Mouse (Mus musculus) T-helper 17 cell (primary cell): ENCODE measurements at regions not wholly inside any gene's neighbourhood (a gene's known extent, or its start where the extent isn't known, plus 50 kb on each side); places are given as distances from the start of the nearest gene placed in this dataset.

ENCODE experiments used
- in situ Hi-C, 2 experiments: fragments of 300-600 bp; cut with MboI, MseI; formaldehyde crosslinking; loops; 1 replicate in 1 of 2; 2 replicates in 1 of 2; pipeline ENCODE4 v1.15.1; 2025; ENCODE audit warnings: high pct_unique_total_duplicates in 2 of 2

DNA sequence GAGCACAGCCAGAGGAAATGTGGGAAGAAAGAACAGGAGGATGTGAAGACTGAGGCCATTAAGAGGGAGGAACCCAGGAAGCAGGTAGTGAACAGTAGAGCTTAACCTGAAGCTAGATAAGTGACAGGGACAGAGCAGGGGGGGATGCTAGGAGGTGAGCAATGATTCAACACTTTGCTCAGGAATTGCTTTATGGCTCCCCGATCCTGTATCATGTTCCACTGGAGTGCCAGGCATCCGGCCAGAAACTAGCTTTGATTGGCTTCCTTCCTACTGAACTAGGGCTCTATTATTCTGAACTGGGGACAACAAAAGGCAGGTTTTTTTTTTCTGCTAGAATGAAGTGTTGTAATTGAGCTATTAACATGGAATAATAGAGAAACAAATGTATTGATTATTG is 493.1 kb upstream of the Fat3 start:
- in situ Hi-C loops: no loop called here

DNA sequence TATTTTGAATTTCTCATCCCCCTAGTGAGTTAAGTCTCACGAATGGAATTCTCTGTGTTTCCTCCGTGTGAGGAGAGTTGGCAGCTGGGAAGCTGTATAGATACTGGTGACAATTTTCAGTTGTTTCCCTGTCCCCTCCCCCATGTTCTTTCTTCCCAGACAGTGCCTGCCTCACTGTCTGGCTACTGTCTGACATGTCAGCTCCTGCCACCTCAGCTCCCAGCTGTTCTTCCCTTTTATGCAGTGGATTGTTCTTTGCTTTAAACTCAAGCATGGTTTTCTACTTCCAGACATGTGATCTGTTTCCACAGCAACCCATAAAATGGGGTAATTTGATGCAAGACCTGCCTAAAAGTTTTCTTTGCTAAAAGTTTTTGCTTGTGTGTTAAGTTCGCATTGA is 487.0 kb upstream of the Fat3 start:
- in situ Hi-C loops: no loop called here

DNA sequence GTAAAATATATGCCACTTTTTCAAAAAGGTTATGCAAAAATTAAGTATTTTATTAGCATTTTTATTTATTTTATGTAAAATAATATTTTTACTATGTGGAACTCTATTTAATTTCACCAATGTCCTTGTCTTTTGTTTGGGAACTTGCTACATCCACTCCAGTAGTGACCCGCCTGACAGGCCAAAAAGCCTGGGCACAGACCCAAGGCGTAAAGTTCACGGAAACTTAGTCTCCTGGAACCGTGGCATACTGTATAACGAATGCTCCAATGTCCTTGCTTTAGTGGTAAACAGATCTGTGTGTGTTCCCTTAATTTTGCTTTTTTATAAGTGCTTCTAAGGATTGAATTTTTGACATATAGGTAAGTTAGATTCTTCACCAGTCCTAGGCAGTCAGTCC is 476.2 kb upstream of the Fat3 start:
- in situ Hi-C loops: no loop called here

DNA sequence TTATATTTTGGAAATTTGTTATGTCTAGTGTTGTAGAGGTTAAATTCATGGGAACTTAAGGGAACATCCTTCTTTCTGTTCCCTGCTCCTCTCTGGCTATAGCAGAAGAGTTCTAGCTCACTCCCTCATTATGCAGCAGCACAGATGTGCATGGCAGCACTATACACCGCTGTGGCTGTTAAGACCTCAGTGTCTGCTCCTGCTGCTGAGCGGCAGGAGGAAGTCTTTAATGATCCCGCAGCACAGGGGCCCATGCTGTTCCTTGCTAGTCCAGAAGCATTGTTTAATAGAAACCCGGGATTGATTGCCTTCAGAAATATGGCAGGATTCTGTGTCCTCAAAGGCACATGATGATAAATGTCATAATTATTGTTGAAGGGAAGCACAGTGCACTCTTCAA is 469.3 kb upstream of the Fat3 start:
- in situ Hi-C loops: no loop called here

DNA sequence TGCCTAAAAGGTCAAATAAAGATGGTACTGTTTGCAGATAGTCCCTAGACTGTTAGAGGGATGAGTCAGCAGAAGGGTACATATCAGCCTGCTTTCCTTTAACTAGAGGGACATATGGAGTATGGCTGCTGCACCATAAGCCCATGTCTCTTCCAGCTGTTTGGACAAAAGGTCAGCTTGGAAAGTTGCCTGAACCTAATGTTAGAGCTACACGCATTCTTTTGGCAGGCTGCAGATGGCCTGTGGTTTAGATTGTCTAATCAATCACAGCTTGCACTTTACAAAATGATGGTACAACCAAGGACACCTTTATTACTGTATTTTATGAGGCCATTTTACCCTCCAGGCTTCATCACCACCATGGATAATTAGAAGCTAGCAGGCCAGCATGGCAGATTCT is 432.5 kb upstream of the Fat3 start:
- in situ Hi-C loops: no loop called here

DNA sequence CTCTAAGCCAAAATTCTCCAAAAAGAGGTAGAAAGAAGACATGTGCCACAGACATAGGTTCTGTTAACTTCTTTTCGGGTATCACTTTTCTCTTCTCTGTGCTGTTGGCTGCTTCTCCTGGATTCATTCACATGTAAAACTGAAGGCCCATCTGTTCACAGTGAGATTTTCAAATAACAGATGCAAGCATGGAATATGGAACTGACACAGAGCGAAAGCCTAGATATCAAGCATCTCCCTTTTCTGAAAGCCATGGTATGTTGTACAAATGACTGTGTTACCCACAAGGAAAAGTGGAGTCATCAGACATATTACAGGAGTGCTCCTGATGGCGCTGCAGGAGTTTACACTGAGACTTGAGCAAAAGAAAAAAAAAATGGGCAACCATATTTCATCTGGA is 430.5 kb upstream of the Fat3 start:
- in situ Hi-C loops: no loop called here

DNA sequence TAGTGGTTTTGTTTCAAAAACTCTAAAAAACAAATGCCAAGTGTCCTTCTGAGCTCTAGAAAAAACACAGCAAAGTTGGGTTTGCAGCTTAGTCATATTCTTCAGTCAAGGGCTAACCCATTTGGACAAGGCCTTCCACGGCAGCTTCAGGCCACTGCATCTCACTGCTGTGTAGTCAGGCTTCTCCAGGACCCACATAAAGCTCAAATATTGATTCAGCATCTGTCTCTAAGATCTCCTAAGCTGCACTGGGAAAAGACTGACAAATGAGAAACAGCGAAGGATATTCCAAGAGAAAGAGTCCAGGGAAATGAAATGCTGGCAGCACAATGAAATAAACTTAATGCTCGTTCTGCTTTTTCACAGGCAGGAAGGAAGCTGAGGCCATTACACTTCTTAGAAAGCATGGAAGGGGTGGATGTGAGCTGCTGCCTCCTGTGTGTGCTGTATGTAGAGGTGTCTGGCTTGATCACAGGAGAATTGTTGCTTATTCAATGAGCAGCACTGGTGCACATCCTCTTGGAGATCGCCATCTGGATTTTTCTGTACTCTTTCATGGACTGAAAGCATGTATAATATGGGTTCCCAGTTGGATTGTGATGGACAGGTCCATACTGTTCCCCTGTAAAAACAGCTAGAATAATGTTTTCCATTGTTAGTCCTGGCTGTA is 425.4 kb upstream of the Fat3 start:
- in situ Hi-C loops: no loop called here

DNA sequence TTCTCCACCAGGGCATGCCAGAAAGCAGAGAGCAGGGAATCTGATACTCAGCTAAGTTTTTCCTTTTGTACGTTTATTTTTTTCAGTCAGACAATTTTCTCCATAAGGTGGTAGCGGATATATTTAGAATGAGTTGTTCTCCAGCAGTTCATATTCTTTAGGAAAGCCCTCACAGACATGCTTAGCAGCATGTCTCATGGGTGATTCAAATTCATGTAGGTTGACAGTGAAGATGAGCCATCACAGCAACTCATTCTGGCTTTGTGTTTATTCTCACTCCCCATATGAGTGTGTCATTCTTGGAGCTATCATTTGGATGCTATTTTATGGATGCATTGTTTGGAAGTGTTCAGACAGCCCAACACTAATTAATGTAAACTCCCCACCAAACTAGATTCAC is 424.2 kb upstream of the Fat3 start:
- in situ Hi-C loops: no loop called here

DNA sequence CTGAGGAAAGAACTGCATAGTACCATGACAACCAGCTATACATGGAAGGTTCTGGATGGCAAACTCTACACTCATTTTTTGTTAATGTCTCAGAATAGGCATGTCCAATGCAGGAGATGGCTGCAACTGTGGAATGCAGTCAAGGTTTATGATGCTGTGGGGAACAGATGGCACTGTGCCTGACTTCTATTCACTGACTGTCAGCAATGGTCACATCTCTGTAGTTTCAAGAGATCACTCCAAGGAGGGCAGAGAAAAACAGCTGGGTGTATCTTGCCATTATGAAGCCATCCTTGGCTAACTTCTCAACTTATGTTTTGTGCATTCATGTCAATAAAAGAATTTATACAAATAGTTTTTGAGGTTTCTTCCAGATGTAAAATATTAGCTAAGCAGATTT is 405.1 kb upstream of the Fat3 start:
- in situ Hi-C loops: no loop called here

DNA sequence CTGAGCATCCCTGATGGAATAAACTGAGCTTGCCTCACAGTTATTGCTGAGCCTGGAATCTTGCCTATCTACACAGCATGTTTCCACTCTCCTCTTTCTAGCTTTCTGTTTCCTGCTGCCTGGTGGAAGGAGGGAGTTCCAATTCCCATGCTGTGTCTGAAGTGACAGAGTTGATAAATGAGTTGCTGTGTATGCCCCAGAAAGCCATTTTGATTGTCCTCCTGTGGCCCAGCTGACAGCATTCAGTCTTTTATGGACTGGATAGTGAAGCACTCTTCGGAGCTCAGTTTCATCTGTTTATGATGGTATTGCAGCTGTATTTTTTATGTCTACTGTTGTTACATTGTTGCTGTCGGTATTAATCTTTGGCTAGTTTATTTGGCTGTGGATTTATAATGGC is 398.0 kb upstream of the Fat3 start:
- in situ Hi-C loops: no loop called here

DNA sequence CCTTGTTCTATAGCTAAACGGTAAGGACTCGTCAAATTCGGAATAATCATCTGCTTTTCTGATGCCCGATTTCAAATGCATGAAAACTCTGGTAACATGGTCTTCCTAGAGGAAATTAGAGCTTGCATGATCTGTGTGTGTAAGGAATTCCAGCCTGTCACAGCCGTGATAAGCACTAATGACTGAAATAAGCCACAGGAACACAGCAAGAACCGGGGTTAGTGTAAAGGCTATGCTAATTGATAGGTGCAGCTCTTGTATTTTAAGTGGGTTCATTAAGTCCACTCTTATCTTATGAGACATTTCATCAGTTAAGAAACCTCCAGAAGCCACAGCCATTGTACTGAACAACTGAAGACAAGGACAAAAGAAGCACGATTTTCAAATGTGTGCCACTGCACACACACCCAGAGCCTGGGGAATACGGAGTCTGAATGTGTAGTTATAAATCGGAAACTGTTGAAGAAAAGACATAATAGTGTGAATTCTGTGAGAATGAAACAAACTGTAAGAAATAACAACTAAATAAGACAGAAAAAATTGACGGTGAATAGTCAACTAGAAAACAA is 351.5 kb upstream of the Fat3 start:
- in situ Hi-C loops: loop anchor here in 1 of 2 experiments (5.0 kb wide), 1 partner anchor 325 kb away; no protein-coding TSS in a partner anchor

DNA sequence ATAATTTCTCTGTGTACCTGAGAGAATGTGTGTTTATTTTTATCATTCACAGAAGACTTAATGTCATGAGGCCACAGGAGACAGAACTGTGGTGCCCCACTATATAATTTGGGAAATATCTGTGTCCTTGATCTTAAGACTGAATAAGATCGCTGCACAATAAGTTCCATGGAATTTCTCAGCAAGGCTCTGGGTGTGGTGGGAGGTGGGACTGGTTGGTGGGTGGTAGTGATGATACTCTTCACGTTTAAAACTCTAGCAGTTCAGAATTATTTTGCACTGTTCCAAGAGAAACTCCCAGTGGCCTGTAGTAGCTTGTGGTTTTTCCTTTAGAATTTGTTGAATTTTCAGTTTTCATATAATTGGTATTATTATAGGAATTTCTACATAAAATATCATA is 307.4 kb upstream of the Fat3 start:
- in situ Hi-C loops: no loop called here

DNA sequence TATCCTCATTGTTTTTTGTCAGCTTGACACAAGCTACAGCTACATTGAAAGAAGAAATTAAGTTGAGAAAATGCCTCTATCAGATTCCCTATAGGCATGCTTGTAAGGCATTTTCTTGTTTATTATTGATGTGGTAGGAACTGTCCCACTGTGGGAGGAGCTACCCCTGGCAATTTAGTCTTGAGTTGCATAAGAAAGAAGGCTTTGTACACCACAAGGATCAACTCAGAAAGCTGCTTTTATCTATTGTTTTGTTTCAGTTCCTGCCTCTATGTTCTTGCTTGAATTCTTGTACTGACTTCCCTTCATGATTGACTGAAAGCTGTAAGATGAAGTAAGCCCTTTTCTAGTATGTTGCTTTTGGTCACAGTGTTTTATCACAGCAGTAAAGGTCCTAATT is 271.8 kb upstream of the Fat3 start:
- in situ Hi-C loops: no loop called here

DNA sequence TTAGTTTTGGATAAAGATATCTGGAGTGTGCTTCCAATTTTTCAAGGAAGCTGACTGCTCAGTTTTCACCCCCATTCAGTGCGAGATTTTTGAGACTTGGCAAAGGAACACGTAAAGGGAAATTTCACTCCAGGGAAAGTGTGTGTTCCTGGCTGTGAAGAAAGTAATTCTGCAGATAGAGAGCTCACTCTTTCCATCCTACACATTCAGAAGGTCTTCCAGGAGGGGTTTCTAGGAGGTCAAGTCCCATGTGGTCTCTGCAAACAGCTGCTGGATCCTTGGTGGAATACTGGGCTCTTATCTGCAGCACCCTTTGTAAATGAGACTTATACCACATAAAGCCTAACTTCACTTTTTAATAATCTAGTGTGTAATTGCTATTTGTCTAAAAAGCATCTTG is 226.6 kb upstream of the Fat3 start:
- in situ Hi-C loops: no loop called here

DNA sequence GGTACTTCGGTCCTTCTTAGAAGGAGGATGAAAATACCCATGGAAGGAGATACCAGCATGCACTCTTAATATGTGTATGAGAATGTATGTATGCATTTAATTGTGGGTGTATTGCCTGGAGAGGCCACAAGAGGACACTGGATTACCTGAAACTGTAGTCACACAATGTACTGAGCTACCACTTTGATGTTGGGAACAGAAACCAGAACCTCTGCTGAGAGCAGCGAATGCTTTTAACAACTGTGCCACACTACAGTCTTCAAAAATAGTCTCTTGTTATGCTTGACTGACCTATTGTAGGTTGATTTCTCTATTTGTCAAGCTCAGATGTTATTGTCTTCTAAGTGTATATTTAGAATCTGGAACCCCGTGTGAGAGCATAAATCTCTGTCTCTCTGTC is 201.3 kb upstream of the Fat3 start:
- in situ Hi-C loops: no loop called here

DNA sequence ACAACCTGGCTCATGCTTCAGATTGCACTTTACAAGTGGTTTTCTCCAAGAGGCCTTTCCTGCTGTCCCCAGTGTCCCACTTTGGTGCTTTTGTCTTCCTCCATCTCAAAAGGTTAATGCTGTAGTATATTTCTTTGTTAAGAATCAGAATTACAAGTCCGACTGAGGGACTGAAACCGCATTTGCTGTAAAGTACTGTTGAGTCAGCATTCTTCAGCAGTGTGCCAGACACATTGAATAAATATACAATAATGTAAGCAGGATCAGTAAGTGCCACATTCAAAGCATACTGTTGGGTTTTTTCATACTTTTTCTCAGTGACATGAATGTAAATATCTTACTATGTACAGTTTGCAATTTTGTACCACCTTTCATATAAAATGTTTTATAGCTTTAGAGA is 160.4 kb upstream of the Fat3 start:
- in situ Hi-C loops: loop anchor here in 1 of 2 experiments (25.0 kb wide), 1 partner anchor 999 kb away; no protein-coding TSS in a partner anchor

DNA sequence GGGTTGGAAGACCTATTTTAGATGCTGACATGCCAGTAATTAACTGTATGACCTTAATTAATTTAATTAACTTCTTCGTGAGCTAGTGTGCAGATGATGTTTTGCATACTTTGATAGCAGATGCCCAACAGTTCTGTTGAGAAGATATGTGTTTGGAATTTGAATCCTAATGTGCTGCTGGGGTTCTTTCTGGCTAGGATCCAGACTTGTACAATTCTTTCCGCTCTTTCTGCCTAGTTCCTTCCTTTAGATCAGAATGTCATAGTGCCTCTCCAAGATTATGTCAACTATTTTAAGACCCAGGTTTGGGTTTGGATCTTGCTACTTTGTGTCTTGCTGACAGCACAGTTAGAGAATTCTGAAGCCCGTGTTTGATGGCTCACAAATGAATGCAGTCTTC is 159.9 kb upstream of the Fat3 start:
- in situ Hi-C loops: loop anchor here in 1 of 2 experiments (25.0 kb wide), 1 partner anchor 999 kb away; no protein-coding TSS in a partner anchor
